Mouse (Mus musculus) frontal cortex, adult 2 months (tissue): ENCODE data around the gene Hivep1. TPM values are rescaled to one million over a fixed set of nuclear protein-coding genes. Genes with fewer than 3 reads are reported as not detected.
A peak's percentile ranks its signal among the peaks of the same experiment; 100 is the strongest.

ENCODE experiments used
- DNase-seq, 2 experiments: peaks; one replicate each; pipeline ENCODE4 v3.0.0; 2022; ENCODE audit warnings: low spot score in 1 of 2; ENCODE audit errors: extremely low spot score in 1 of 2
- polyA plus RNA-seq: library from polyadenylated mRNA; depleted of rRNA; stranded (reverse); fragments of >200 nt; gene quantifications from 2 replicates; pipeline ENCODE4 v1.2.3, GENCODE M21; 2012

Hivep1 gene
- polyA plus RNA-seq, 1 experiment, result 27.7 TPM

DNA sequence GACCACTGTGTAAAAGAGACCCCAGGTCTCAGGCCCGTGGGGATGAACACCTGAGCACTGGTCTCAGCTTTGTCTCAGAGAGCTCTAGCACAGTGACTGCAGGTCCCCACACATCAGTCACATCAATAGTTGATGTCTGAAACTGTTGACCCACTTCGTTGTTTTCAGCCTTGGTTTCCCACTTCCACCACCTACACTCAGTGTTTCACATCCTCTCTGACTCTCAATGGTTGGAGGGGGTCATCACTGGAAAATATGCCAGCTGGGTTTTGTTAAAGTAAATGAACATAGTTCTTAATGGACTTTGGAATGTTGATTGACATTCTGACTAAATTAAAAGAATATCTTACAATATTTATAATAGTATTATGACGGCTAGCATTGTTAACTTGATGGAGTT is 58.6 kb downstream of the Hivep1 start:
- peak in 1 of 2 experiments; percentile 0 for DNase-seq

DNA sequence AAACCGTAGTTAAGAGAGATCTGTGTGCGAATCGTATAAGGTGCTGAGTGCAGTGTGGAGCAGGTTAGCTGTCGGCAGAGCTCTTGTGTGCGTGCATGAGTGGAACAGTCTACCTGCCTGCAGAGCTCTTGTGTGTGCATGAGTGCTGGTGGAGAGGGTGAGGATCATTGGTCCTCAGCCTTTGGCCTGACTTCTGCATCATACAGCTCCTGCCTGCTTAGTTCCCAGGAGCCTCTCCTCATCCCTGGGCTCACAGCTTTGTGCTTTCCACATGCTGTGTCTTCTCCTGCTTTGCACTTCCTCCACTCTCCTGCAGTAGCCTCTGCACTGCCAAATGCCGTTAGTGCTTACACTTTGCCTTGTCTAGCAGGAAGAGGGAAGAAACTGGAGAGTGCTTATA is 60.2 kb downstream of the Hivep1 start:
- no peak for DNase-seq

DNA sequence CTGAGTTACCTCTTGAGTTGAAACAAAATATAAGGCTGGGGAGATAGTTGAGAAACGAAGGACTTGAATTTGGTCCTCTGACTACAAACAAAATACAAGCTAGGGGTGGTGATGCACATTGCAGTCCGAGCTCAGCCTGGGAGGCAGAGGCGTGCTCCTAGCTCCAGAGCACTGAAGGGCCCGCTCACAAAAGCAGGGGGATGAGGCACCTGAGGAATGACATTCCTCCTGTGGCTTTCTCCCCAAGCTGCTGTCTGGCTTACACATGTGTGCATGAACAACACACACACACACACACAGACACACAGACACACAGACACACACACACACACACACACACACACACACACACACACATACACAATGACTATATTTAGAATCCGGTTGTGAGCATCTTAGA is 60.9 kb downstream of the Hivep1 start:
- no peak for DNase-seq

DNA sequence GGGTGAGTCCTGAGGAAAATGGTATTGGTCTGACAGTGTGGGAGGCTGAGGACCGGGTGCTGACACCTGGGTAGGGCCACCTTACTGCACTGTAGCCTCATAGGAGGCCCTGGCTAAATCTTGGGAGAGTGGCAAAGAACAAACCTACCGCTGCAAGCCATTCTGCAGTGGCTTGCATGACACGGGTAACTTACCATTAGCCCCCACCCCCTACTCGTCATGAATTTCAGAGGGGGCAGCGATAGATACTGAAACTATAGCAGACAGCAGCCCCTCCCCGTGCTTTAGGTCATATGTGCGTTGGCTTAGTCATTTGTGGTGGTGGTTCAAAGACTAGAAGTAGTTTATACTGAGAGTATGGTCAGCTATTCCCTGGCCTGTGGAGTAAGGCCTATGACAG is 61.8 kb downstream of the Hivep1 start:
- DNase-seq, result no peak

DNA sequence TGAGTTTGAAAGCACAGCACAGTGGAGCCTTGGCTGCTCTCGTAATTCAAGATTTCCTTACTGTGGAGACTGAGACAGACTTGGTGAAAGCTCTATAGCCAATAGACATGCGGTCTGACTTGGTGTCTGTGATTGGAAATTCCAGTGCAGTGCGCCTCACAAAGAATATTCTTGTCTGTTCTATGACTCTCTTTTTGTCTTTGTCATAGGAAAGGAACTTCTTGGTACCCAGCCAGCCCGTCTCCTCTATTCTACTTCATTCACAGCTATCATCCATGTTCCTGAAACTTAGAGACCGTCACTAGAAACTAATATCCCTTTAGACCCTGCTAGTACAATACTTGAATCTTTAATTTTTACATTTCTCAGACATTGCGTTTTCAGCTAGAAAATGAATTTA is 64.5 kb downstream of the Hivep1 start:
- DNase-seq, result no peak

DNA sequence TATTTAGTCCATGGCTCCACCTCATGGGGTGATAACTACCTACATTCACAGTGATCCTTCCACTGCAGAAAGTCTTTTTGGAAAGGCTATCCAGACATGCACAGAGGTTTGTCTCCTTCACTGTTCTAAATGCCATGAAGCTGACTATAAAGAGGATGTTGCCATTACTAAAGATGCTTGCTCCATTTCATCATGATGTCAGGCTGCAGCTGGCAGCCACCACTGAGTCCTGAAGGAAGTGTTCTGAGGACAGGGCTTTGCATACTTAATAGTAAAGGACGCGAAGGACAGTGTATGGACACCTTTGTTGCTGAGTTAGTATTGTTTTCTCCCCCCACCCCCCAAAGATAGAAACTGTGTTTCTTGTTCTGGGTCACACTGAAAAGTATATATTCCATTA is 67.2 kb downstream of the Hivep1 start:
- no peak for DNase-seq

DNA sequence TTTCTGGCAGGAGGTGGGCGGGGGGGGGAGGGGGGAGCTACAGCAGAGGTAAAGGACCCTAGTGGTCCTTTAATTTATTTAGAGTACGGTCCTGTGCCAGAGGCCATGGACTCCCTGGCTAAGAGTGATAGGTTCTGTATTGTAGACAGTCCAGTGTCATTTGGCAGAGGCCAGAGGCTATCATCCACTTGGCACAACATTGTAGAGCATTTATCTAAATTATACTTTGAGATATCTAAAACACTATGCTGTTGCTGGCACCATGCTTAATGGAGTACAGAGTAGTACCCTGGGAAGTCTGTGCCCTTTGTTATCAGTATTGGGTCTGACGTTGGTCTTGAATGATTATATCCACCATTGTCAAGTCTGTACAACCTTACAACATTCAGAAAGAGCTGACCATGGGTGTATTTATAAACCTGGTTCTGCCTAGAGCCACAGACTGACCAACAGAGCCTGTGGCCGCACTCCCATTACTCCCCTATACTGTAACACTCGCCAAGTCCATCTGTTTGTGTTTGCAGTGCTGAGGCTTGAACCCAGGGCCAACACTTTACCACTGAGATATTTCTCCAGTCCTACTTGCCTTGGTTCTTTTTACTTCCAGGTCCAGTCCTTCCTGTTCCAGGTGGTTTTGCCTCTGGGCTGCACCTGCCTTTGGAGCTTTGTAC is 69.4 kb downstream of the Hivep1 start:
- no peak for DNase-seq

DNA sequence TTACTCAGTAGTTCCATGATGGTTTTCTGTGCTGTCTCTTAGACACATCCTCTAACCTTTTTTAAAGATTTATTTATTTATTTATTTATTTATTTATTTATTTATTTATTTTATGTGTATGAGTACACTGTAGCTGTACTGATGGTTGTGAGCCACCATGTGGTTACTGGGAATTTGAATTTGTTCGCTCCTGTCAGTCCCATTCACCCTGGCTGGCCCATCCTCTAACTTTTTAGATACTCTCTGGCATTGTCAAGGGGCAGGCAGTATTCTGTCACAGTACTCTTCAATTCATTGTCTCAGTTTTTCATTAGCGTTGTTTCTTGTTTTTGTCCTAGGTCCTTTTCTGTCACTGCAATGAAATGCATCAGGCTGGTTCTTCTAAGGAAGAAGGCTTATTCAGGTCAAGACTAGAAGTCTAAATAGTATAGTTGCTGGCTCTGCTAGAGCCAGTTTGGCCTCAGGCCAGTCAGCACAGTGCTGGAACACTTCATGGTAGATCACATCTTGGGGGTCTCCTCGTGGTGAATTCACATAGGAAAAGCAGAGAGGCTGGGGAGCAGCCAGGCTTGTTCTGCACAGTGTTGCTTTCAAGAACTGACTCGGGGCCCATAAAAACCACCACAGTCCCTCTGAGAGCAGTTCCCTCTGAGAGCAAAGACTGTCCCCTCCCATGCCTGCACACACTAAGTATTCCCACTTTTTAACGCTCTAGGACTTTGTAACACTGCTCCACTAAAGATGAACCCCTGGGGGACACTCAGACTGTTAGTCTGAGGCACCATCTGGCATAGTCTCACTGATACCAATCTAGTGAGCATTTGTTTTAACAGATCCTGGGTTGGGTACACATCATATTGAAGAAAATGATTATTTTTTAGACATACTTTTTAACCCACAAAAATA is 70.2 kb downstream of the Hivep1 start:
- DNase-seq, result no peak

DNA sequence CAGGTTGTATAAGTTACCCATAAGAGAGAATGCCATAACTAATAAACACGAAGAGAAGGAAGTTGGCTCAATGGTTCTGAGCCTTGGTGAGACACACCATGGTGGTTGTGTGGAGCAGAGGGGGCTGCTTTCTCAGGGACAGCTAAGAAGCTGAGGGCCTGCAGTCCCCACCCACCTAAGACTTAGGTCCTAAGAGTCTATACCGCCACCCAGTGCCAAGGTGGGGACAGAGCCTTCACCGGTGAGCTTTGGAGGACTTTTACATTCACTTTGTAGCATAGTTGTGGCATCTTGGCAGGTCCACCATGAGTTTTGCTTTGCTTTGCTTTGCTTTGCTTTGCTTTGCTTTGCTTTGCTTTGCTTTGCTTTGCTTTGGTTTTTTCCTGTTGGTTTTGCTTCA is 92.8 kb downstream of the Hivep1 start:
- DNase-seq, result no peak

DNA sequence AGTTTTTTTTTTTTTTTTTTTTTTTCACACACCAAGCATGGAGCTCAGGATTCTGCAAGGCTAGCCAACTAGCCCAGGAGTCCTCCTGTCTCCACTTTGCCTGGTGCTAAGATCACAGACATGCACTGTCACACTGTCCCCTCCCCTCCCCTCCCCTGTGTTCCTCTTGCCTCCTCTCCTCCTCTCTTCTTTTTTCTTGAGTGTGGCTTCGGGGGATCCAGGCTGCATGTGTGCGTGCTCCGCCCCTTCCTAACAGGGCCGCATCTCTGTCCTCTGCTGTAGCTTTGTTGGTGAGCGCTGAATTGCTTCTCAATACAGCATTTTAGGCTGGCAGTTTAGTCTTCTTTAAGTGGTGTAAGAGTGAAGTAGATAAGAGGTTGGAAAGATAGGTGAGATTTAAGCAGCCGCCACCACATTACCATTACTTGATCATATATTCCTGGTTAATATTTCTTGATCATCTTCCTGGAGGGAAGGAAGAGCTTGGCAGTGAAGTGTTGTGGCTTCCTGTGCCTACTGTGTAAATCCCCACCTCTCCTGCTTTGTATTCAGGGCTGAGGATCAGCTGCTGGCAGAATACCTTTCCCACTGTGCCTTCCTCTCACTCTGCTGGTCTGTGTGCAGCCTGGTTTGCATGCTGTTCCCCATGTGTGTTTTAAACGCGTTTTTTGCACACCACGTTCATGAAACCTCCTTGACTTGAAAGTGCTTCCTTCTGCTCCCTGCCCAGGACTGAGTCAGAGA is 97.7 kb downstream of the Hivep1 start:
- no peak for DNase-seq

DNA sequence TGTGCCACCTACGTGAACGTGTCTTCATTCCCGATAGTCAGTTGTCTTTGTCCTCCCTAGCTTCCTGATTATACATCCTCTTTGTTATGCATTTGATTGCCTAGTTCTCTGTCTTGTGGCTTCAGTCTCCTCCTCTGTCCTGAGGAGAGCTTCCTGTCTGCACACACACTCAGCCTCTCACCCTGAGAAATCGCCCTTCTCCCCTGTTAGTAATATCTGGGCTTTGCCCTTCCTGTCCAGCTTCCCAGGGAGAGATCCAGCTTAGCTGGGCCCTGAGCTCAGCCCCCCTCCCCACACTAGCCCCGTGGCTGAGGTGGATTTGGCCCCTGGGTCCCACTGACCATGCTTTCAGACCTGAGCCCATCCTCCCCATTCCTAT is 98.2 kb downstream of the Hivep1 start:
- no peak for DNase-seq

DNA sequence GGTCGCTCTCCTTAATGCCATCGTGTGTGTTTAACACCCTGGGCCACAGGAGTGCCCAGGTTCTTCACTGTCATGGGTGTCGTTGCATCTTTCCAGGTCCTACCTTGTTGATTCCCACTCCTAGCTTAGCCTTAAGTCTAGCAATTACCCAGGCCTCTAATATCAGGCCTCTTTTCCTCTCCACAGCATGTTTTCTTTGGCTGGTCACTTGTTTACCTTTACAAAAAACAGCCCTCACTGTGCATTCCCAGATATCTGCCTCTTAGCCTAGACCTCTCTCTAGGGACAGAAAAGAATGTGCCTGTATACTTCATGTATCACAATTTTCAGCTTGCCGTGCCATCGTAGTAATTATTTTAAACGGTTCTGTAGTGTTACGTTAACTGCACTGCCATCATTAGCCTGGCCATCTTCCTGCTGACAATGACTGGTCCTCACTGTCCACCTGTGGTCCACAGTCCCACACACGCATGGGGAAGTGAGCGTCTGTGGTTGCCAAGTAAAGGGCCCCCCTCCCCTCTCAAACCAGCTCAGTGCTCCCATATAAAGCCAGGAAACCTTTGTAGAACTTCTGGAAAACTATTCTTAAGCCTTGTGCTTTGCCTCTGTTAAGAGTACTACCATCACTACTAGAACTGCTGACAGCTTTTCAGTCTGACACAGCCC is 98.8 kb downstream of the Hivep1 start:
- no peak for DNase-seq

DNA sequence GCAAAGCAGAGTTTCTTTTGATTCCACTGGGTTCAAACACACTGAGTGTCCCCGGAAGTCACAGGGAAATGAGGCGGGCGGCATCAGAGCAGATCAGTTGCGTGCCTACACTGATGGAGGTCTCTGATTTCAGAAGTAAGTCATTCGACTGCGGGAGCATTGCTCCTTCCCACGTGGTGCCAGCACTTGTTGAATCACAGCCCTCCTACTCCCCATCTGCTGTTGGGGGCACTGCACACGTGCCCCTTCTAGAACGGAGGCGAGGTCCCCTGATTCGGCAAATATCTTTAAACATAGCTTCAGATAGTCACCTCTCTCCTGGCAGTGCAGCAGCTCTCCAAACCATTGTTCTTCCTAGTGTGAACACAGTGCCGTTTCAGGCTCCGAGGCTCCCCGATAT is 106.4 kb downstream of the Hivep1 start:
- DNase-seq, result peak; percentile 23 to 65

DNA sequence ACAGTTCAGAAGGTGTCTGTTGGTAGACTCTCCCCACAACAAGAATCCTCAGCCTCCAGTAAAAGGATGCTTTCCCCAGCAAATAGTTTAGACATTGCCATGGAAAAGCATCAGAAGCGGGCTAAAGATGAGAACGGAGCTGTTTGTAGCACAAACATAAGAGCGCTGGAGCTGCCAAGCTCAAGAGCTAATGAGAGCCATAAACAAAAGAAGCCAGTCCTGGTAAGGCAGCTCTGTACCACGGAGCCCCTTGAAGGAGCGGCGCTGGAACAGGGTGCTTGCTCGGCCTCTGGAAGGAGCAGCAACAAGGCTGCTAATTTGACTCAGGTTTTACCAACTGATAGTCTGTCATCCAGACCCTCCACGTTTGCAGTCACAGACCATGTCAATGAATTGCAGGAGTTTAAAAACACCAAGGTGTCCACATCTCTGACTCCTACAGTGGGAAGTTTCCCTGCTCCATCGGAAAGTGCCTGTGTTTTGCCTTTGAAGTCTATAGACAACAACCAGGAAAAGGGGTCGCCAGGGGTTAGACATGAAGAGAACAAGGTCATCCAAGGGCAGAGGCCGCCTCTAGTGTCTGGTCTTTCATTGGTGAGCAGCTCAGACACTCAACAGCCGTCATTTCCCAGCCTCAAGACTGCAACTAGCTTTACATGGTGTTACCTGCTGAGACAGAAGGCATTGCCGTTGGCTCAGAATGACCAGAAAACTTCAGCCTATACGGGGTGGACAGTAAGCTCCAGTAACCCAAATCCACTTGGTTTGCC is 107.8 kb downstream of the Hivep1 start:
- no peak for DNase-seq

DNA sequence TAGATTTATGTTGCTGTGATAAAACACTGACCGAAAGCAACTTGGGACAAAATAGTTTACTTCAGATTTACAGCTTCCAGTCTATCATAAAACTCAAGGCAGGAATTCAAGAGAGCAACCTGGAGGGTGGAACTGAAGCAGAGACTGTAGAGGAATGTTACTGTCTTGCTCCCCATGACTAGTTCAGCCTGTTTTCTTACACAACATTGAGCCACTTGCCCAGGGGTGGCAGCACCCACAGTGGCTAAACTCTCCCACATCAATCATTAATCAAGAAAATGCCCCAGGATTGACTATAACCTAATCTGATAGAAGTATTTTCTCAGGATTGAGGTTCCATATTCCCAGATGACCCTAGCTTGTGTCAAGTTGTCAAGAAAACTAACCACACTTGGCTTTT is 119.0 kb downstream of the Hivep1 start:
- DNase-seq, result no peak

DNA sequence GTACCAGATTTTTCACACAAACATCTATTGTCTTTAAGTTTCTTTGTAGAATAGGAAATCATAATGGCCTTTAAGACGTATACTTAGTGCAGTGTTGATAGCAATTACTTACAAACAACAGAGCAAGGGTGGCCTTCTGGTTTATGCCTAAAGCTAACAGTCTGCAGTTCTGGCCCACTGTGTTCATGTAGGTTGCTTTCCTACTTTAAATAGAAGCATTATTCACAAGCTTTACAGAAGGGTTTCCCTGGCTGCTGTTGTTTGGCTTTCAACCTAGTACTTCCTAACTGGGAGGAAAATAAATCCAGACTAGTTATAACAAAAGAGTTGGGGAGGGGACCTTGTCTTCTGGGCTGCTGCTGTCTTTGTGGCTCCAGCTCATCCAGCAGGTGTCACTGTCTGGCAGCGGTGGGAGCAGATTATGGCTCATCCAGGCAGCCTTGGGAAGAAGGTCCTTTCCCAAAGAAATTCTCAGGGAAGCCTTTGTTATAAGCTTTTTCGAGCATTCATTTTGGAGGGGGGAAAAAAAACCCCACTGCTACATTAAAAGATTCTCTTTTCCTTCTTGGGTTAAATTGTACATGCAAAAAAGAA is 123.1 kb downstream of the Hivep1 start:
- peak in 1 of 2 experiments; percentile 66 for DNase-seq

DNA sequence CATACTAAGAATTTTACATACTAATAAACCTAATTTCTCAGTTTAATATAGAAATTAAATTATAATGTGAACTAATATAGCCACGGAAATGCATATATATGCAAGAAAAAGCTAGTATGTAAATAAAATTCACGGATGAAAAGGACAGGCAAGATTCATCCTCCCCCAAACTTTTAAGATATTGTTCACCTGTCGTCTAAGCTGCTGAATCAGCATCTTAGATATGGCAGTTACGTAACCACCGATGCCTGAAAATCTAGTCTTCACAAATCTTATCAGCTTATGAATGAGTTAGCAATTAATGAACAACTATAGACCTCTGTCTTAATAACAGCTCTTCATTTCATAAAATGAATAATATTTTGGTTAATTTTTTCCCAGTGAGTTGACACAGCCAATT is 130.8 kb downstream of the Hivep1 start:
- no peak for DNase-seq

DNA sequence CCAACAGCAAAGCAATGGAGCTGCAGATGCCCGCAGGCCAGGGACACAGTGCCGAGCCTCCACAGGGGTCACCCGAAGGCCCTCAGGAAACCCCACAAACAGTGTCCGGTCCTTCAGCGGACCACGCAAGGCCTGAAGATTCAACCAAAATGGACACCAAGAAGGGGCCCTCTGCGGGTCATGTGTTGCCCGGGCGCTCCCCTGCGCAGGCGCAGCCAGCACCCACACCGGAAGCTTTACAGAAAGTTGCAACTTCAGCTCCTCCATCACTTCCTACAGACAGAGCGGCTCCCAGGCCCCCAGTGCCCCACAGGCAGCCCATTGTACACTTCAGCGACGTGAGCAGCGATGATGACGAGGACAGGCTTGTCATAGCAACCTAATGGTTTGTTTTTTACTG is 132.3 kb downstream of the Hivep1 start:
- no peak for DNase-seq

DNA sequence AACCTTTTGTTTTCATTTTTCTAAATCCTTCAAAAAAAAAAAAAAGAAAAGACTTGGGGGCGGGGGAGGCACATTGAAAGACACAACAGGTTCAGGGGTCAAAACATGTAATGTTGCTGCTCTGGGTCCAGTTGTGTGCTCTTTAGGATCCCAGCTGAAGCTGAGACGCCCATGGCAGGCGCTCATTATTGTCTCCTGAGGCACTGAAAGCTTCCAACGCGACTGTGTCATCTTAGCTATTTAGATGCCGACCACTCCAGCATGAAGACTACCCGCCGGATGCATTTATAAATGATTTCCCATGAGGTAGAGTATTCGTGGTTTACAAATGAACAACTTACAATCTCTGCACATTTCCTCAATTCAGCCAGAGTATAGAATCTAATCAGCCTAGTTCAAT is 141.2 kb downstream of the Hivep1 start:
- no peak for DNase-seq

DNA sequence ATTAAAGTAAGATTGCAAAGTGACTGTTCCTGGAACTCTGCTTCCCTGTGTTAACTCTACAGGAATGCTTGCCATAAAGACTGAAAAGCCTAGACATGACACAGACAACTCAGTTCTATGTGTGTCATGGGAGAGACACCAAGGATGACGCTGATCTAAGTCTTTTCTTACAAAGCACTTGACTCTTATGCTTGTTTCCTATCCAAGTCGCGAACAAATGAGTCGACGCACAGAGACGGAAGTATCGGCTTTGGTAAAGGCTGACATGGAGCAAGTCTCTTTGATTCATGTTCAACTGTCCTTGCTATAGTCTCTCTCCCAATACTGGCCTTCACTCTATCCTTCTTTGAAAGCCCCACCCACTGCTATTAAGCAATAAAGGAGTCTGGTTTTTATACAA is 143.8 kb downstream of the Hivep1 start:
- no peak for DNase-seq
